In genomic region chr2:168338819-168339218, GRCm38 (mm10) we compare ENCODE assay signal across 20 mouse cellular contexts. TPM values are rescaled to one million over a fixed set of nuclear protein-coding genes. Genes with fewer than 3 reads are reported as not detected.
DNase-seq lines count a peak whose midpoint lies in the region; ATAC-seq and TF ChIP-seq lines count a peak whose summit lies in the region.
"Had no signal": no experiment of that assay in that cellular context is flagged by ENCODE, and none has a peak within 500 bp of the region (broad histone marks: within the 10 kb centered on the region; RNA-seq: fewer than 3 reads in every experiment).

No protein-coding gene starts in this region.

- no peaks in the 10 kb centered on the region for H3K9me3 ChIP-seq in hindbrain, embryonic 16.5 days (ENCODE audit: control insufficient read depth, low read length)
- no peaks in the 10 kb centered on the region for H3K9me3 ChIP-seq in hindbrain, embryonic 13.5 days
- H3K9me3 ChIP-seq in midbrain, embryonic 14.5 days (ENCODE audit: control insufficient read depth, low read length), result no peaks in the 10 kb centered on the region
- H3K9me3 ChIP-seq: heart, embryonic 12.5 days; limb, embryonic 15.5 days; liver, embryonic 15.5 days had no signal

- no peak for ATAC-seq in hindbrain, embryonic 16.5 days
- ATAC-seq in hindbrain, embryonic 13.5 days (ENCODE audit: low FRiP score), result no peak
- ATAC-seq in midbrain, embryonic 14.5 days (ENCODE audit: low FRiP score, low TSS enrichment), result no peak

- no peaks in the 10 kb centered on the region for H3K27me3 ChIP-seq in hindbrain, embryonic 16.5 days (replicated peaks; ENCODE audit: control insufficient read depth, insufficient read depth, low read length)
- peaks cover 13% of the 10 kb centered on the region; the same call in 1 of the 2 replicates for H3K27me3 ChIP-seq in hindbrain, embryonic 13.5 days
- H3K27me3 ChIP-seq in midbrain, embryonic 14.5 days (ENCODE audit: control insufficient read depth, insufficient read depth, low read length), result no peaks in the 10 kb centered on the region
- H3K27me3 ChIP-seq: limb, embryonic 15.5 days; liver, embryonic 15.5 days had no signal

- DNase-seq in cerebellum, postnatal 10 days, result peak; percentile 25 to 33
- DNase-seq in cerebellum, adult 8-10 months, result no peak
- peak in 1 of 2 experiments; percentile 49 for DNase-seq in layer of hippocampus, adult 2 months (ENCODE audit: low spot score in 2 of 2)
- DNase-seq in midbrain, embryonic 14.5 days, result no peak
- no peak for DNase-seq in spleen, adult 18-20 months
- no peak for DNase-seq in c-Kit-positive CD71-positive TER-119-positive erythroid progenitor cells, embryonic 14.5 days (ENCODE audit: low spot score)
- DNase-seq: adrenal gland, adult 8-10 months; cerebellum, adult 11 months; gastrocnemius, postnatal 36 days; heart, postnatal 14 days; kidney, adult 11 months; retina, postnatal 1 day; thymus, postnatal 36 days had no signal

- H3K4me3 ChIP-seq in hindbrain, embryonic 16.5 days (ENCODE audit: low read length), result no peak overlapping the region
- no peak overlapping the region for H3K4me3 ChIP-seq in hindbrain, embryonic 13.5 days
- H3K4me3 ChIP-seq in layer of hippocampus, adult 2 months, result no peak overlapping the region
- H3K4me3 ChIP-seq in midbrain, embryonic 14.5 days (replicated peaks; ENCODE audit: low read depth, low read length), result no peak overlapping the region
- H3K4me3 ChIP-seq: heart, embryonic 12.5 days; limb, embryonic 15.5 days; liver, embryonic 15.5 days had no signal

- TF ChIP-seq CTCF in layer of hippocampus, adult 2 months (conservative IDR thresholded peaks at IDR 0.05), result no peak

- H3K36me3 ChIP-seq in hindbrain, embryonic 16.5 days (ENCODE audit: control insufficient read depth, insufficient read depth, low read length), result no peaks in the 10 kb centered on the region
- H3K36me3 ChIP-seq in hindbrain, embryonic 13.5 days, result no peaks in the 10 kb centered on the region
- H3K36me3 ChIP-seq in midbrain, embryonic 14.5 days (ENCODE audit: control insufficient read depth, insufficient read depth, low read length), result no peaks in the 10 kb centered on the region
- H3K36me3 ChIP-seq: heart, embryonic 12.5 days; limb, embryonic 15.5 days; liver, embryonic 15.5 days had no signal

- H3K9ac ChIP-seq in hindbrain, embryonic 16.5 days (ENCODE audit: low read depth, low read length), result no peak overlapping the region
- H3K9ac ChIP-seq in hindbrain, embryonic 13.5 days, result no peak overlapping the region
- H3K9ac ChIP-seq in midbrain, embryonic 14.5 days (replicated peaks; ENCODE audit: low read length), result no peak overlapping the region
- H3K9ac ChIP-seq: heart, embryonic 12.5 days; limb, embryonic 15.5 days; liver, embryonic 15.5 days had no signal

- H3K4me2 ChIP-seq in hindbrain, embryonic 16.5 days (ENCODE audit: low read length), result no peak overlapping the region
- H3K4me2 ChIP-seq in hindbrain, embryonic 13.5 days, result no peak overlapping the region
- no peak overlapping the region for H3K4me2 ChIP-seq in midbrain, embryonic 14.5 days (ENCODE audit: low read length)
- H3K4me2 ChIP-seq: heart, embryonic 12.5 days; limb, embryonic 15.5 days; liver, embryonic 15.5 days had no signal

- peaks cover 7% of the 10 kb centered on the region for H3K4me1 ChIP-seq in hindbrain, embryonic 16.5 days (ENCODE audit: control insufficient read depth, insufficient read depth, low read depth, low read length)
- H3K4me1 ChIP-seq in hindbrain, embryonic 13.5 days (replicated peaks), result peaks cover 46% of the 10 kb centered on the region
- peaks cover 23% of the 10 kb centered on the region for H3K4me1 ChIP-seq in midbrain, embryonic 14.5 days (ENCODE audit: control insufficient read depth, insufficient read depth, low read length)
- H3K4me1 ChIP-seq: liver, embryonic 15.5 days had no signal

- 0 out of 2 replicates have a peak overlapping the region, but pooled peaks have one; percentile 27 for H3K27ac ChIP-seq in hindbrain, embryonic 16.5 days (ENCODE audit: low read depth, low read length)
- no peak overlapping the region for H3K27ac ChIP-seq in hindbrain, embryonic 13.5 days
- peak overlapping the region; percentile 89 for H3K27ac ChIP-seq in layer of hippocampus, adult 2 months
- H3K27ac ChIP-seq in midbrain, embryonic 14.5 days (replicated peaks; ENCODE audit: low read depth, low read length), result 0 out of 2 replicates have a peak overlapping the region, but pooled peaks have one; percentile 4
- H3K27ac ChIP-seq: kidney, postnatal 0 days; limb, embryonic 15.5 days; liver, embryonic 15.5 days had no signal

- 52% methylated on average over 6 of the region's 6 CpGs for WGBS in hindbrain, embryonic 16.5 days
- WGBS in hindbrain, embryonic 13.5 days, result 70% methylated on average over 6 of the region's 6 CpGs
- WGBS in midbrain, embryonic 14.5 days, result 25% methylated on average over 6 of the region's 6 CpGs

RNA-seq across cellular contexts. Expression of gene Kcng1, which starts 57.3 kb away (rescaled TPM):
- polyA plus RNA-seq in hindbrain, embryonic 16.5 days (2015; fragmentation: Nextera tagmentation; extraction: Ambion mirVana), result 1.9 and 2.0 TPM in 2 replicates
- 0.99 and 1.1 TPM in 2 replicates for polyA plus RNA-seq in hindbrain, embryonic 13.5 days (2015; fragmentation: Nextera tagmentation; extraction: Ambion mirVana)
- 10 to 100 TPM; 37.9 to 39.8 TPM for total RNA-seq in layer of hippocampus, adult 2 months (2021)
- 2.0 and 3.0 TPM in 2 replicates for polyA plus RNA-seq in midbrain, embryonic 14.5 days (2014; fragmentation: Nextera tagmentation; extraction: Ambion mirVana)
- total RNA-seq: monocyte, adult 5-6 weeks had no signal

Comparison
In these comparisons a context has a peak if more than half of its experiments do, and no peak if none do; other contexts are left out.
1. DNase-seq: peak in cerebellum, postnatal 10 days (2 of 2); none in cerebellum, adult 8-10 months (single experiment), midbrain, embryonic 14.5 days (single experiment), spleen, adult 18-20 months (0 of 2) and c-Kit-positive CD71-positive TER-119-positive erythroid progenitor cells, embryonic 14.5 days (single experiment).